Mouse (Mus musculus) hindbrain, postnatal 0 days (tissue): ENCODE data around the gene Rel. TPM values are rescaled to one million over a fixed set of nuclear protein-coding genes. Genes with fewer than 3 reads are reported as not detected.
"Not testable (repeated sequence)": the region's sequence is repeated elsewhere in the genome, so short reads cannot be mapped to it uniquely, and the experiment has no call there.

Source experiments
- ATAC-seq: fragments of 200-750 bp; cut with Nextera tagmentation; 2 replicates; pipeline ENCODE4 v1.8.0; 2017; ENCODE audit warnings: mild to moderate bottlenecking, moderate TSS enrichment, moderate library complexity
- DNase-seq: peaks from one replicate; pipeline ENCODE4 v3.0.0-alpha.2; 2015; ENCODE audit warnings: low spot score
- H3K27ac ChIP-seq: fragments of 300-500 bp; sonication (generic); 2 replicates; pipeline ENCODE4 v1.5.1; 2014; ENCODE audit warnings: mild to moderate bottlenecking
- H3K27me3 ChIP-seq: fragments of 300-500 bp; sonication (generic); 2 replicates; pipeline ENCODE4 v1.6.1; 2014; ENCODE audit warnings: low read length, mixed read lengths; ENCODE audit not compliant: insufficient read depth
- H3K36me3 ChIP-seq: fragments of 300-500 bp; sonication (generic); 2 replicates; pipeline ENCODE4 v1.6.1; 2014; ENCODE audit warnings: low read length, mixed read lengths; ENCODE audit not compliant: insufficient read depth
- H3K4me1 ChIP-seq: fragments of 300-500 bp; sonication (generic); 2 replicates; pipeline ENCODE4 v1.6.1; 2014; ENCODE audit warnings: antibody characterized with exemption, low read length, mixed read lengths; ENCODE audit not compliant: insufficient read depth
- H3K4me2 ChIP-seq: fragments of 300-500 bp; sonication (generic); 2 replicates; pipeline ENCODE4 v1.6.1; 2014; ENCODE audit warnings: low read depth, mild to moderate bottlenecking, low read length, moderate library complexity, mixed read lengths
- H3K4me3 ChIP-seq: fragments of 300-500 bp; sonication (generic); 2 replicates; pipeline ENCODE4 v1.5.1; 2014; ENCODE audit warnings: low read length
- H3K9ac ChIP-seq: fragments of 300-500 bp; sonication (generic); replicated peaks from 2 replicates; pipeline ENCODE4 v1.6.1; 2014; ENCODE audit warnings: mild to moderate bottlenecking, low read length, moderate library complexity, mixed read lengths
- H3K9me3 ChIP-seq: fragments of 300-500 bp; sonication (generic); 2 replicates; pipeline ENCODE4 v1.6.1; 2016; ENCODE audit warnings: low read length, mixed read lengths
- CTCF ChIP-seq: IDR thresholded peaks from 2 replicates; pipeline ENCODE4 v1.5.1; 2016; ENCODE audit warnings: antibody characterized with exemption, control low read depth, low read depth
- WGBS: fragments of 180-500 bp; shearing (Covaris S2); extraction: QIAGEN DNeasy Blood & Tissue Kit; methylation state at CpG from one replicate; pipeline ENCODE4 v1.1.7; 2014; 5-methylcytosine and 5-hydroxymethylcytosine counted together
- polyA plus RNA-seq: library from polyadenylated mRNA; unstranded; fragments of >200 nt; fragmentation: Nextera tagmentation; extraction: Ambion mirVana; gene quantifications from 2 replicates; pipeline ENCODE4 v1.2.1, GENCODE M21; 2015
- total RNA-seq: library from RNA; depleted of rRNA; stranded (reverse); fragments of >200 nt; gene quantifications from 2 replicates; pipeline ENCODE4 v1.2.3, GENCODE M21; 2014; rRNA removed

The Rel gene
- total RNA-seq (0.68 and 1.0 TPM in 2 replicates), polyA plus RNA-seq (0.58 and 0.59 TPM in 2 replicates)

GRCm38 (mm10) chr11:23770760-23771506 is at the start of gene Rel:
Rel (minus strand) TSS chr11:23770970.
- no peaks in the 10 kb centered on the region for H3K36me3 ChIP-seq
- H3K9me3 ChIP-seq: no peaks in the 10 kb centered on the region
- ATAC-seq (peak; percentile 97), DNase-seq (peak; percentile 89)
- no peaks in the 10 kb centered on the region for H3K27me3 ChIP-seq
- TF ChIP-seq CTCF: no peak
- H3K4me2 ChIP-seq: peak within 1 kb of the TSS; percentile 79
- H3K4me1 ChIP-seq: 0 out of 2 replicates have a peak, but pooled peaks cover 3% of the 10 kb centered on the region
- peak within 1 kb of the TSS; percentile 89 for H3K27ac ChIP-seq
- peak within 1 kb of the TSS; percentile 82 for H3K4me3 ChIP-seq
- H3K9ac ChIP-seq: peak within 1 kb of the TSS; percentile 67
- WGBS: 1% methylated on average over 73 of the region's 88 CpGs

GRCm38 (mm10) chr11:23818745-23819144 is 48.0 kb upstream of the Rel start:
- TF ChIP-seq CTCF: no peak

GRCm38 (mm10) chr11:23810741-23811140 is 40.0 kb upstream of the Rel start:
- no peak overlapping the region for H3K9ac ChIP-seq
- no peak overlapping the region for H3K4me3 ChIP-seq
- no peak overlapping the region for H3K4me2 ChIP-seq
- H3K27me3 ChIP-seq: no peaks in the 10 kb centered on the region
- no peaks in the 10 kb centered on the region for H3K36me3 ChIP-seq
- TF ChIP-seq CTCF: no peak
- ATAC-seq (no peak), DNase-seq (no peak)
- no peaks in the 10 kb centered on the region for H3K9me3 ChIP-seq
- no peaks in the 10 kb centered on the region for H3K4me1 ChIP-seq
- 73% methylated on average over 2 of the region's 2 CpGs for WGBS
- no peak overlapping the region for H3K27ac ChIP-seq

More at GRCm38 (mm10) chr11:23818745-23819144, 48.0 kb upstream of the Rel start:
- H3K4me2 ChIP-seq: no peak overlapping the region
- no peaks in the 10 kb centered on the region for H3K4me1 ChIP-seq
- ATAC-seq: no peak
- WGBS: 90% methylated on average over 1 of the region's 1 CpGs
- no peaks in the 10 kb centered on the region for H3K27me3 ChIP-seq
- DNase-seq: no peak
- no peak overlapping the region for H3K9ac ChIP-seq
- no peak overlapping the region for H3K4me3 ChIP-seq
- H3K9me3 ChIP-seq: no peaks in the 10 kb centered on the region
- no peak overlapping the region for H3K27ac ChIP-seq
- H3K36me3 ChIP-seq: no peaks in the 10 kb centered on the region

- DNase-seq (no peak), ATAC-seq (no peak)
- H3K36me3 ChIP-seq: no peaks in the 10 kb centered on the region
- no peaks in the 10 kb centered on the region for H3K4me1 ChIP-seq
- no peak overlapping the region for H3K9ac ChIP-seq
- WGBS: 61% methylated on average over 3 of the region's 3 CpGs
- no peak for TF ChIP-seq CTCF
- no peaks in the 10 kb centered on the region for H3K9me3 ChIP-seq
- H3K27me3 ChIP-seq: no peaks in the 10 kb centered on the region
- no peak overlapping the region for H3K4me2 ChIP-seq
- H3K4me3 ChIP-seq: no peak overlapping the region
- no peak overlapping the region for H3K27ac ChIP-seq
Observed at GRCm38 (mm10) chr11:23805716-23806115, 34.9 kb upstream of the Rel start.

- no peaks in the 10 kb centered on the region for H3K36me3 ChIP-seq
- H3K9ac ChIP-seq: no peak overlapping the region
- H3K4me2 ChIP-seq: no peak overlapping the region
- H3K9me3 ChIP-seq: no peaks in the 10 kb centered on the region
- ATAC-seq: no peak
- TF ChIP-seq CTCF: no peak
- H3K27ac ChIP-seq: no peak overlapping the region
- H3K4me1 ChIP-seq: no peaks in the 10 kb centered on the region
- H3K4me3 ChIP-seq: no peak overlapping the region
- no peak for DNase-seq
- WGBS: 86% methylated on average over 7 of the region's 7 CpGs
- no peaks in the 10 kb centered on the region for H3K27me3 ChIP-seq
Observed at GRCm38 (mm10) chr11:23803136-23803535, 32.4 kb upstream of the Rel start.

- Histone ChIP-seq H3K36me3 (no peaks in the 10 kb centered on the region), H3K9me3 (no peaks in the 10 kb centered on the region), H3K9ac (no peak overlapping the region), H3K4me1 (no peaks in the 10 kb centered on the region), H3K4me3 (no peak overlapping the region), H3K27me3 (no peaks in the 10 kb centered on the region), H3K27ac (no peak overlapping the region), H3K4me2 (no peak overlapping the region)
- no peak for ATAC-seq
- TF ChIP-seq CTCF: no peak
- 91% methylated on average over 1 of the region's 1 CpGs for WGBS
- DNase-seq: no peak
Observed at GRCm38 (mm10) chr11:23802256-23802655, 31.5 kb upstream of the Rel start.

- Histone ChIP-seq H3K27ac (no peak overlapping the region), H3K36me3 (no peaks in the 10 kb centered on the region), H3K4me1 (no peaks in the 10 kb centered on the region), H3K4me2 (no peak overlapping the region), H3K27me3 (no peaks in the 10 kb centered on the region), H3K9ac (no peak overlapping the region), H3K4me3 (no peak overlapping the region), H3K9me3 (no peaks in the 10 kb centered on the region)
- DNase-seq (no peak), ATAC-seq (no peak)
- no peak for TF ChIP-seq CTCF
- WGBS: 83% methylated on average over 7 of the region's 7 CpGs
Observed at GRCm38 (mm10) chr11:23801851-23802250, 31.1 kb upstream of the Rel start.

- H3K4me3 ChIP-seq, ATAC-seq, H3K9ac ChIP-seq, H3K27ac ChIP-seq, H3K9me3 ChIP-seq, H3K4me2 ChIP-seq, H3K27me3 ChIP-seq, DNase-seq, H3K36me3 ChIP-seq, H3K4me1 ChIP-seq: not testable (repeated sequence)
- WGBS: 86% methylated on average over 5 of the region's 5 CpGs
Observed at GRCm38 (mm10) chr11:23783677-23784076, 12.9 kb upstream of the Rel start.
